Mouse (Mus musculus) midbrain, embryonic 12.5 days (tissue): ENCODE data around the gene Eif2ak3. TPM values are rescaled to one million over a fixed set of nuclear protein-coding genes. Genes with fewer than 3 reads are reported as not detected.
A peak's percentile ranks its signal among the peaks of the same experiment; 100 is the strongest.

Experiments used
- ATAC-seq: fragments of 200-750 bp; cut with Nextera tagmentation; 2 replicates; pipeline ENCODE4 v1.8.0; 2017; ENCODE audit warnings: low read depth, moderate TSS enrichment, moderate library complexity; ENCODE audit not compliant: low FRiP score
- H3K27ac ChIP-seq: fragments of 300-500 bp; sonication (generic); replicated peaks from 2 replicates; pipeline ENCODE4 v1.5.1; 2016; ENCODE audit warnings: mild to moderate bottlenecking
- H3K27me3 ChIP-seq: fragments of 300-500 bp; sonication (generic); 2 replicates; pipeline ENCODE4 v1.6.1; 2016; ENCODE audit warnings: mild to moderate bottlenecking
- H3K36me3 ChIP-seq: fragments of 300-500 bp; sonication (generic); 2 replicates; pipeline ENCODE4 v1.6.1; 2016
- H3K4me1 ChIP-seq: fragments of 300-500 bp; sonication (generic); 2 replicates; pipeline ENCODE4 v1.6.1; 2016
- H3K4me2 ChIP-seq: fragments of 300-500 bp; sonication (generic); replicated peaks from 2 replicates; pipeline ENCODE4 v1.6.1; 2016; ENCODE audit warnings: mild to moderate bottlenecking, moderate library complexity
- H3K4me3 ChIP-seq: fragments of 300-500 bp; sonication (generic); 2 replicates; pipeline ENCODE4 v1.5.1; 2016; ENCODE audit warnings: mild to moderate bottlenecking
- H3K9ac ChIP-seq: fragments of 300-500 bp; sonication (generic); replicated peaks from 2 replicates; pipeline ENCODE4 v1.6.1; 2016; ENCODE audit warnings: mild to moderate bottlenecking, moderate library complexity
- H3K9me3 ChIP-seq: fragments of 300-500 bp; sonication (generic); 2 replicates; pipeline ENCODE4 v1.6.1; 2016; ENCODE audit warnings: mild to moderate bottlenecking
- whole genome bisulfite sequencing: fragments of 180-500 bp; shearing (Covaris S2); methylation state at CpG from one replicate; pipeline ENCODE4 v1.1.7; 2016; 5-methylcytosine and 5-hydroxymethylcytosine counted together
- polyA plus RNA-seq: library from polyadenylated mRNA; unstranded; fragments of >200 nt; fragmentation: Nextera tagmentation; extraction: Ambion mirVana; gene quantifications from 2 replicates; pipeline ENCODE4 v1.2.1, GENCODE M21; 2016

Gene Eif2ak3
- polyA plus RNA-seq, 1 experiment from 2014 or later, result 14.4 TPM

GRCm38 (mm10) chr6:70872128-70872527, 27.8 kb downstream of the Eif2ak3 start:
- H3K27me3 ChIP-seq, result no peaks in the 10 kb centered on the region
- peak; percentile 83 for ATAC-seq
- H3K4me2 ChIP-seq, result no peak overlapping the region
- no peaks in the 10 kb centered on the region for H3K9me3 ChIP-seq
- H3K9ac ChIP-seq, result no peak overlapping the region
- no peaks in the 10 kb centered on the region for H3K36me3 ChIP-seq
- peaks cover 15% of the 10 kb centered on the region; the same call in 1 of the 2 replicates for H3K4me1 ChIP-seq
- H3K27ac ChIP-seq, result no peak overlapping the region
- WGBS, result 80% methylated on average over 10 of the region's 10 CpGs
- no peak overlapping the region for H3K4me3 ChIP-seq

GRCm38 (mm10) chr6:70872570-70872969, 28.3 kb downstream of the Eif2ak3 start:
- H3K27me3 ChIP-seq, result no peaks in the 10 kb centered on the region
- no peak overlapping the region for H3K4me3 ChIP-seq
- peaks cover 15% of the 10 kb centered on the region; the same call in 1 of the 2 replicates for H3K4me1 ChIP-seq
- ATAC-seq, result no peak
- no peaks in the 10 kb centered on the region for H3K9me3 ChIP-seq
- 80% methylated on average over 7 of the region's 7 CpGs for WGBS
- no peak overlapping the region for H3K4me2 ChIP-seq
- H3K36me3 ChIP-seq, result no peaks in the 10 kb centered on the region
- no peak overlapping the region for H3K27ac ChIP-seq
- no peak overlapping the region for H3K9ac ChIP-seq

- Histone ChIP-seq H3K4me2 (no peak overlapping the region), H3K9ac (no peak overlapping the region), H3K4me1 (peaks cover 20% of the 10 kb centered on the region; the same call in 1 of the 2 replicates), H3K4me3 (no peak overlapping the region), H3K9me3 (no peaks in the 10 kb centered on the region), H3K27ac (no peak overlapping the region), H3K36me3 (peaks cover under 1% of the 10 kb centered on the region; the same call in 1 of the 2 replicates), H3K27me3 (no peaks in the 10 kb centered on the region)
- 73% methylated on average over 5 of the region's 5 CpGs for WGBS
- ATAC-seq, result no peak
Measured at GRCm38 (mm10) chr6:70874035-70874775, 29.9 kb downstream of the Eif2ak3 start.

GRCm38 (mm10) chr6:70875017-70875416, 30.7 kb downstream of the Eif2ak3 start:
- no peaks in the 10 kb centered on the region for H3K9me3 ChIP-seq
- no peak overlapping the region for H3K4me2 ChIP-seq
- H3K4me3 ChIP-seq, result no peak overlapping the region
- 94% methylated on average over 1 of the region's 1 CpGs for WGBS
- H3K9ac ChIP-seq, result no peak overlapping the region
- peaks cover 20% of the 10 kb centered on the region; the same call in 1 of the 2 replicates for H3K4me1 ChIP-seq
- H3K36me3 ChIP-seq, result peaks cover 7% of the 10 kb centered on the region; the same call in 1 of the 2 replicates
- H3K27me3 ChIP-seq, result no peaks in the 10 kb centered on the region
- ATAC-seq, result no peak
- H3K27ac ChIP-seq, result no peak overlapping the region

GRCm38 (mm10) chr6:70880714-70881304, 36.5 kb downstream of the Eif2ak3 start:
- Histone ChIP-seq H3K9ac (no peak overlapping the region), H3K4me3 (no peak overlapping the region), H3K27ac (no peak overlapping the region), H3K36me3 (peaks cover 33% of the 10 kb centered on the region), H3K9me3 (no peaks in the 10 kb centered on the region), H3K4me2 (no peak overlapping the region), H3K27me3 (no peaks in the 10 kb centered on the region), H3K4me1 (peaks cover 5% of the 10 kb centered on the region; the same call in 1 of the 2 replicates)
- ATAC-seq, result 0 out of 2 replicates have a peak, but pooled peaks have one; percentile 30
- 13% methylated on average over 5 of the region's 5 CpGs for WGBS

GRCm38 (mm10) chr6:70887993-70888392, 43.7 kb downstream of the Eif2ak3 start:
- Histone ChIP-seq H3K4me2 (no peak overlapping the region), H3K4me3 (no peak overlapping the region), H3K27ac (no peak overlapping the region), H3K27me3 (no peaks in the 10 kb centered on the region), H3K9me3 (no peaks in the 10 kb centered on the region), H3K9ac (no peak overlapping the region), H3K4me1 (no peaks in the 10 kb centered on the region), H3K36me3 (peaks cover 89% of the 10 kb centered on the region)
- no peak for ATAC-seq
- 90% methylated on average over 11 of the region's 11 CpGs for WGBS

GRCm38 (mm10) chr6:70898166-70898565, 53.9 kb downstream of the Eif2ak3 start:
- Histone ChIP-seq H3K9me3 (no peaks in the 10 kb centered on the region), H3K9ac (no peak overlapping the region), H3K36me3 (peaks cover 45% of the 10 kb centered on the region), H3K27me3 (no peaks in the 10 kb centered on the region), H3K4me1 (peaks cover 11% of the 10 kb centered on the region; the same call in 1 of the 2 replicates), H3K27ac (no peak overlapping the region), H3K4me2 (no peak overlapping the region), H3K4me3 (no peak overlapping the region)
- no peak for ATAC-seq
- WGBS, result 87% methylated on average over 6 of the region's 6 CpGs

GRCm38 (mm10) chr6:70899594-70900003, 55.3 kb downstream of the Eif2ak3 start:
- Histone ChIP-seq H3K4me3 (no peak overlapping the region), H3K36me3 (peaks cover 48% of the 10 kb centered on the region), H3K4me1 (peaks cover 11% of the 10 kb centered on the region; the same call in 1 of the 2 replicates), H3K4me2 (no peak overlapping the region), H3K9ac (no peak overlapping the region), H3K27me3 (no peaks in the 10 kb centered on the region), H3K27ac (no peak overlapping the region), H3K9me3 (no peaks in the 10 kb centered on the region)
- no peak for ATAC-seq
- 33% methylated on average over 8 of the region's 8 CpGs for WGBS

GRCm38 (mm10) chr6:70903689-70904088, 59.4 kb downstream of the Eif2ak3 start:
- no peak for ATAC-seq
- Histone ChIP-seq H3K27me3 (no peaks in the 10 kb centered on the region), H3K4me1 (peaks cover 11% of the 10 kb centered on the region; the same call in 1 of the 2 replicates), H3K4me2 (no peak overlapping the region), H3K9ac (no peak overlapping the region), H3K9me3 (no peaks in the 10 kb centered on the region), H3K27ac (no peak overlapping the region), H3K4me3 (no peak overlapping the region), H3K36me3 (peaks cover 45% of the 10 kb centered on the region)
- WGBS, result 94% methylated on average over 5 of the region's 5 CpGs

GRCm38 (mm10) chr6:70909572-70909971, 65.3 kb downstream of the Eif2ak3 start:
- H3K4me2 ChIP-seq, result no peak overlapping the region
- WGBS, result 91% methylated on average over 7 of the region's 7 CpGs
- no peak for ATAC-seq
- no peak overlapping the region for H3K4me3 ChIP-seq
- peaks cover 17% of the 10 kb centered on the region for H3K36me3 ChIP-seq
- no peak overlapping the region for H3K27ac ChIP-seq
- H3K9ac ChIP-seq, result no peak overlapping the region
- peaks cover 11% of the 10 kb centered on the region for H3K27me3 ChIP-seq
- no peaks in the 10 kb centered on the region for H3K9me3 ChIP-seq
- H3K4me1 ChIP-seq, result peaks cover 10% of the 10 kb centered on the region; the same call in 1 of the 2 replicates

- peaks cover 10% of the 10 kb centered on the region; the same call in 1 of the 2 replicates for H3K4me1 ChIP-seq
- H3K9ac ChIP-seq, result no peak overlapping the region
- ATAC-seq, result no peak
- no peaks in the 10 kb centered on the region for H3K9me3 ChIP-seq
- peaks cover 15% of the 10 kb centered on the region for H3K36me3 ChIP-seq
- H3K4me2 ChIP-seq, result no peak overlapping the region
- H3K4me3 ChIP-seq, result no peak overlapping the region
- 82% methylated on average over 4 of the region's 4 CpGs for WGBS
- peaks cover 11% of the 10 kb centered on the region for H3K27me3 ChIP-seq
- H3K27ac ChIP-seq, result no peak overlapping the region
Measured at GRCm38 (mm10) chr6:70910285-70910684, 66.0 kb downstream of the Eif2ak3 start.
